Mouse (Mus musculus): ENCODE measurements around the gene Ankrd39. TPM values are rescaled to one million over a fixed set of nuclear protein-coding genes. Genes with fewer than 3 reads are reported as not detected.

The Ankrd39 gene
- polyA plus RNA-seq, 1 experiment from 2014 or later = 19.6 TPM

DNA sequence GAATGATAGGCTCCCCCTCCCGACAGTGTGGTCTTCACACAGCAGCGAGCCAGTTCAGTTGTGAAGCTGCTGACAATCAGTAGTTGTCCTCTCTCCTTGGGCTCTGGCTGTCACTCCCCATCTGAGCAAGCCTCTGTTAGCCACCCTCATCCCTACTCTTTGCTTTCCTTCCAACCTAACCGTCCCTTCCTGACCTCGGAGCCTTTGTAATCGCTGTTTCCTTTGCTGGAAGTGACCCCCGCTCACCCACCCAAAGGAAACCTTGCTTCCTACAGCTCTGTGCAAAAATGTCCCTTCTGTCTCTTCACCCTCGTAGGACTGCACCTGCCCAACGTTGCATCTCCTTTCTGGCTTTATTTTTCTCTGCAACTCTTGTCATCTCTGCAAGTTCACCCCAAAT lies 35.0 kb upstream of the Ankrd39 start:
- no peak for ATAC-seq (ENCODE audit: low FRiP score, low read depth)
- WGBS = 75% methylated on average over 8 of the region's 8 CpGs
- Histone ChIP-seq H3K4me3 (no peak overlapping the region), H3K9ac (replicated peaks) (no peak overlapping the region), H3K4me1 (peaks cover 28% of the 10 kb centered on the region), H3K27ac (replicated peaks) (no peak overlapping the region), H3K36me3 (no peaks in the 10 kb centered on the region), H3K4me2 (replicated peaks) (no peak overlapping the region), H3K27me3 (peaks cover 26% of the 10 kb centered on the region), H3K9me3 (no peaks in the 10 kb centered on the region)

DNA sequence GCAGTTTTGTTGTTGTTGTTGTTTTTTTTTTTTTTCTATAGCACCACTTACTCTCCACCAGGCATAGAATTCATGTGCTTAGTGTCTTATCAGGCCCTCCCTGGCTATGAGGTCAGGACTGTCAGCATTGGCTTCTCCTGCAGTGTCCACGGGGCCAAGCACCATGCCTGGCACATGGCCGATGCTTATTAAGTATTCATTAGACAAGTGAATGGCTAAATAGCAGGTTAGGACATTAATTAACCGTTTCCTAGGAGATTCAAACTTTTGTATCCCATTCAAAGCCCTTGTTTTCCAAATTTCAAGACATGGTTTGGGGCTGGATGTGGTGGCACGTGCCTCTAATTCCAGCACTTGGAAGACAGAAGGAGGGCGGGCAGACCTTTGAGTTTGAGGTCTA lies 34.0 kb upstream of the Ankrd39 start:
- no peak overlapping the region for H3K4me3 ChIP-seq
- 51% methylated on average over 5 of the region's 5 CpGs for WGBS
- no peak for ATAC-seq (ENCODE audit: low FRiP score, low read depth)
- no peaks in the 10 kb centered on the region for H3K36me3 ChIP-seq
- H3K9ac ChIP-seq (replicated peaks) = no peak overlapping the region
- H3K9me3 ChIP-seq = no peaks in the 10 kb centered on the region
- H3K27me3 ChIP-seq = peaks cover 24% of the 10 kb centered on the region
- no peak overlapping the region for H3K4me2 ChIP-seq (replicated peaks)
- H3K4me1 ChIP-seq = peaks cover 31% of the 10 kb centered on the region
- H3K27ac ChIP-seq (replicated peaks) = peak overlapping the region; percentile 88

DNA sequence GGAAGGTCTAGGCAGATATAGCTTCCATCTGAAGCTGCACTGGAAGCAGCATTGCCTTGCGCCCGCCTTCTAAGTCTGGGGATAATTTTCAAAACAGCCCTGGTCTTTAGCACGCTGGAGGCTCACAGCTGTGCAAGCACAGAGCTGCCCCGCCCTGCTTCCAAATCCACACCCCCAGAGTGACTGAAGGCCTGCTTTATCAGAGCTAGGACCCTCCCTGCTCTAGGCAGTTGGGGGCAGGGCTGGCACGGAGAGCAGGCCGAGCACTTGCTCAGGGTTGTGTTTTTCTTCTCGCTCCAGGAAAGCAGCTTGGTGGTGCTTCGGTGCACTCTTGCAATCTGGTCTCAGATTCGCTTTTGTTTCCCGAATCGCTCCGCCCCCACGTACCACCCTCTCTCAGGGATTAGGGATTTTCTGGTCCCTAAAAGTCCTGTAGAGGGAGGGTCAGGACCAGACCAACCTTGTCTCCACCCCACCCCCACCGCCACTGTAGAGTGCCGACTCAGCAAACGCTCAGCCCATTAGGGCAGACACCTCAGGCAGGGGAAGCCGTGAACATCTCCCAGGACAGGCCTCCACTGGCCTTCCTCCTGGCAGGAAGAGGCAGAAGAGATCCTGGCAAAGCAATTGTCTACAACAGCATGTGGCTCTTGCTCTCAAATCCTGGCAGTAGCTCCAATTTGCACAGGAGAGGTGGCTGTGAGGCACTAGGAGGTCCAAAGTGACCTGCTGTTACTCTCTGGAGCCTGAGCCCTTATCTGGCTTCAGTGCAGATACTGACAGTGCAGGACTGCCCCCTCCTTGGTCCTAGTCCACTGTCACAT lies 33.4 kb upstream of the Ankrd39 start:
- WGBS = under 1% methylated on average over 17 of the region's 17 CpGs
- Histone ChIP-seq H3K27ac (replicated peaks) (peak overlapping the region; percentile 88), H3K4me1 (peaks cover 32% of the 10 kb centered on the region), H3K4me2 (replicated peaks) (peak overlapping the region; percentile 41), H3K36me3 (no peaks in the 10 kb centered on the region), H3K9me3 (no peaks in the 10 kb centered on the region), H3K4me3 (peak overlapping the region; percentile 9; the same call in 1 of the 2 replicates), H3K27me3 (peaks cover 24% of the 10 kb centered on the region), H3K9ac (replicated peaks) (peak overlapping the region; percentile 37; the same call in 1 of the 2 replicates)
- ATAC-seq (ENCODE audit: low FRiP score, low read depth) = peak; percentile 90

DNA sequence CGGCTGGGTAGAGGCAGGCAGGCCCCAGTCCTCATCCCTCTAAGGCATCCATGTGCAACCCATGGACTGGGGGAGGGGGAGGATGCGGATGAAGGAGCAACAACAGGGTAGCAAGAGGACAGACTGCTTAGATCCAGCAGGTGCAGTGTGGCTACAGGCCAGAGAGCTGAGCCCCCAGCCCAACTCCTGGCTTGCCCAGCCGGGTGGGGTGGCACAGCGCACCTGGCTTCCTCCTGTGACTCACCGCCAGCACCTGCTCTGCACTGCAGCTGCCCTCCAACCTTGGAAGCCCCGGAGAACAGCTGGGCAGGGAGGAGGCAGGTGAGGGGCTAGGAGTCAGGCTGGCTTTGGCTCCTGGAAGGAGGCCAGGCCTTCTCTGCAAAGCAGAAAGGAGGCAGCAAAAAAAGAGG lies 32.7 kb upstream of the Ankrd39 start:
- Histone ChIP-seq H3K9me3 (no peaks in the 10 kb centered on the region), H3K4me3 (0 out of 2 replicates have a peak overlapping the region, but pooled peaks have one; percentile 9), H3K27me3 (peaks cover 24% of the 10 kb centered on the region), H3K9ac (replicated peaks) (no peak overlapping the region; the same call in 1 of the 2 replicates), H3K27ac (replicated peaks) (peak overlapping the region; percentile 88), H3K36me3 (no peaks in the 10 kb centered on the region), H3K4me2 (replicated peaks) (peak overlapping the region; percentile 41), H3K4me1 (peaks cover 32% of the 10 kb centered on the region)
- 11% methylated on average over 6 of the region's 6 CpGs for WGBS
- ATAC-seq (ENCODE audit: low FRiP score, low read depth) = peak; percentile 64

DNA sequence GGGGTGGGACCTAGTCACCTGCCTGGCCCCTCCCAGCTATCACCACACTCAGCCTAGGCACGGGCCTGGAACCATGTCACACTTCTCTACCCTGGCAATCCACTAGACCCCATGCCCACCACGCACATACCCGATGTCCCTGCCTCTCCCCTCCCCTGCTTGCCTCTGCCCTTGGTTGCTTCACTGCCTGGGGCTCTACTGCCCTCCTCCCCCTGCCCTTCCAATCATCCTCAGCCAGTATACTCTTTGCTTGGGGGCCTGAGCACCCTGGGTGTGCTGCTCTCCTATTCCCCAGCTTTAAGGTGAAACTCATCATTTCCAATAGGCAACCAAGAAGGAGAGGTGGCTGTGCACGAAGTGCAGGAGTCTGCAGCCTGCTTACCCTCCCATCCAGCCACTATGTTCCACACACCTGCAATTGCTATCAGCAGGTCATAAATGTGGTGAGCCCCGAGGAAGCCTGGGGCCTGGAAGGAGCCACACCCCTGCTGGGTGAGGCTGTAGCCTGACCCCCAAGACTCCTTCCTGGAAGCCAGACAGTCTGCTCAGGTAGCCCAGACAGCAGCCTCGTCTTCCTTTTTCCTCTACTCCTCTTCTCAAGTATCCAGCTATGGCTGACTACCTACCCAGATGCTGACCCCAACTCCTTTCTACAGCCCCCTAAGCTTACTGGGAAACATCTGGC lies 29.9 kb upstream of the Ankrd39 start:
- no peak overlapping the region for H3K4me3 ChIP-seq
- H3K27ac ChIP-seq (replicated peaks) = no peak overlapping the region
- H3K36me3 ChIP-seq = no peaks in the 10 kb centered on the region
- H3K4me1 ChIP-seq = peaks cover 40% of the 10 kb centered on the region
- WGBS = 82% methylated on average over 6 of the region's 6 CpGs
- H3K27me3 ChIP-seq = peaks cover 5% of the 10 kb centered on the region
- H3K4me2 ChIP-seq (replicated peaks) = no peak overlapping the region
- H3K9ac ChIP-seq (replicated peaks) = no peak overlapping the region
- ATAC-seq (ENCODE audit: low FRiP score, low read depth) = no peak
- no peaks in the 10 kb centered on the region for H3K9me3 ChIP-seq

DNA sequence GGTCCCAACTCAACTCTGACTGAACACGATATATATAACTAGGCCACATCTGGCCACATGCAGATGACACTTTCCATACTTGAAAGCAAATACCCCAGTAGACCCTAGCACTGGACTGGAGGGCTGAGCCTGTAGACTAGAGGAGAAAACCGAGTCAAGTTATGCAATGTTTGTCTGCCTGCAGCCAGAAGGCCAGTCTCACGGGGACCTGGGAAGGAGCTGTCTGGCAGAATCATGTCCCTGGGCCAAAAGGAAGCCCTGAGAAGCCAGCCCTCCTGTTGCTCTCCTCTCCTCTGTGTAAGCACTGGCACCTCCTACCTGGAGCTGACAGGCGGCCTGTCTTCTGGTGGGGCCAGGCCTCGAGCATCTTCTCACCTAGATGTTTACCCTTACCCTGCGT lies 28.1 kb upstream of the Ankrd39 start:
- H3K9ac ChIP-seq (replicated peaks) = no peak overlapping the region
- H3K4me2 ChIP-seq (replicated peaks) = no peak overlapping the region
- no peaks in the 10 kb centered on the region for H3K36me3 ChIP-seq
- no peak overlapping the region for H3K4me3 ChIP-seq
- 70% methylated on average over 6 of the region's 6 CpGs for WGBS
- no peak overlapping the region for H3K27ac ChIP-seq (replicated peaks)
- peaks cover 24% of the 10 kb centered on the region for H3K4me1 ChIP-seq
- no peaks in the 10 kb centered on the region for H3K9me3 ChIP-seq
- no peaks in the 10 kb centered on the region; the same call in 1 of the 2 replicates for H3K27me3 ChIP-seq
- no peak for ATAC-seq (ENCODE audit: low FRiP score, low read depth)

DNA sequence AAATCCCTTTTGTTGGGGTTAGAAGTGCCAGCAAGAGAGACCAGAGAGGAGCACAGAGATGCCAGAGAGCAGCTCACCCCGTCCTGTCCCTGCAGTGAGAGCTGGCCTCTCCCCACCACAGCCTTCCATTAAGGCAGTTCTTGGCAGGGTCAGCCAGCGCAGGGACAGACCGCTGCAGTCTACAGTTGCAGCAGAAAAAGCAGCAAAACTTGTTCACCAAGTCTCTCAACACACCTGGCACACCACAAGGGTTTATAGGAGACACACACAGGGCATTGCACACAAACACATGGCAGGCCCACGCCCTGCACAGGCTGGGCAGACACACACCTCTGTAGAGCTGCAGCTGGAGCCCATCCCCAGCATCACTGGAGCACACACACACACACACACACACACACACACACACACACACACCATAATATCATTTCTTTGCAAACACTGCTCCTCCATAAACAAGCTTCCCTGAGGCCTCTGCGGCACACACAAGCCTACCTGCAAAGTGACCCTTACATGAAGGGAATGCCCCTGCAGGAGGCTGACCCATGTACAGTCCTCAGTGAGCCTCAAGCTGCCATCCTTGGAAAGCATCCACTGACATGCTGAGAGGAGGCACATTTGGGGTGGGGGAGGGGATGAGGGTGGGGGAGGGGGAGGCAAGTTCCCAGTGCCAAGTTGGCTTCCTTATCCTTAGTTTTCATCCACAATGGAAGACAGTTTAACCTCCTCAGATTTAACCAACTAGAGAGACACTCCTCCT lies 27.1 kb upstream of the Ankrd39 start:
- Histone ChIP-seq H3K9ac (replicated peaks) (no peak overlapping the region), H3K27me3 (peaks cover 1% of the 10 kb centered on the region; the same call in 1 of the 2 replicates), H3K4me2 (replicated peaks) (no peak overlapping the region), H3K4me3 (no peak overlapping the region), H3K4me1 (peaks cover 14% of the 10 kb centered on the region), H3K9me3 (no peaks in the 10 kb centered on the region), H3K36me3 (no peaks in the 10 kb centered on the region), H3K27ac (replicated peaks) (no peak overlapping the region)
- no peak for ATAC-seq (ENCODE audit: low FRiP score, low read depth)
- 74% methylated on average over 5 of the region's 5 CpGs for WGBS

DNA sequence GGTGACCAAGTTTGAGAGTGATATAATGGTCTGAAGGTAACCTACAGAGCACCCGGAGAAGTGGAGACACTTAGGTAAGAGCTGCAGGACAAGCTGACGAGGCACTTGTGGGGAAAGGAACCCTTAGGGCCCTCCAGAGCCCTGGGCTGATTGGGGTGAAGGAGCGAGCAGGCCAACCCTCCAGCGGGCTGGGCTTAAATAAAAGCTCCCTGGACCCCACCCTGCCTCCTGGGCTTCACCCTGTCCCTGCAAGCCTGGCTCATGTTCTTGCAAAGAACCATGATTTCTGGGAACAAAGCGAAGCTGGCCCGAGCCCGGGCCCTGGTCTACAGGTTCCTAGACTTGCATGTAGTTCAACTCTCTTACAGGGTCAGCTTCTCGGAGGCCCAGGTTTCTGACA lies 26.3 kb upstream of the Ankrd39 start:
- 82% methylated on average over 8 of the region's 8 CpGs for WGBS
- peaks cover 6% of the 10 kb centered on the region; the same call in 1 of the 2 replicates for H3K27me3 ChIP-seq
- H3K36me3 ChIP-seq = no peaks in the 10 kb centered on the region
- H3K27ac ChIP-seq (replicated peaks) = no peak overlapping the region
- no peak for ATAC-seq (ENCODE audit: low FRiP score, low read depth)
- peaks cover 12% of the 10 kb centered on the region for H3K4me1 ChIP-seq
- H3K9ac ChIP-seq (replicated peaks) = no peak overlapping the region
- no peak overlapping the region for H3K4me3 ChIP-seq
- H3K4me2 ChIP-seq (replicated peaks) = no peak overlapping the region
- no peaks in the 10 kb centered on the region for H3K9me3 ChIP-seq

DNA sequence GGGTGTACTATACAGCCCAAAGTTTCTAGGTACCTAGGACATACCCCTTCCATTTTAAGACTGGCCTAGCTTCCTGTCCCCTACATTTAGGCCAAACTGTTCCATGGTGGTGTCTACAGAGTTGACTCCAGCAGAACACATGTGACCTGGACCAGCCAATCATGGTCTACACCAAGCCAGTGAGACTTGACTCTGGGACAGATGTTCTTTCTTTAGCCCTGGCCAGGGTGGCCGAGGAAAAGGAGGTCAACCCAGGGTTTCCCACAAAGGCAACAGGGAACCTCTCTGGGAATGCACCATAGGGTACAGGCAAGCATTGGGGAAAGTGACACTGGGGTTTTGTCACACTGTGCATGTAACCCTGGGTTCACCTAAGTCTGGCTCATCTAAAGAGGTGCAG lies 25.5 kb upstream of the Ankrd39 start:
- WGBS = 67% methylated on average over 1 of the region's 1 CpGs
- no peak overlapping the region for H3K9ac ChIP-seq (replicated peaks)
- H3K27ac ChIP-seq (replicated peaks) = no peak overlapping the region
- H3K4me2 ChIP-seq (replicated peaks) = no peak overlapping the region
- H3K27me3 ChIP-seq = peaks cover 6% of the 10 kb centered on the region
- ATAC-seq (ENCODE audit: low FRiP score, low read depth) = no peak
- H3K4me1 ChIP-seq = peaks cover 12% of the 10 kb centered on the region
- no peaks in the 10 kb centered on the region for H3K36me3 ChIP-seq
- H3K9me3 ChIP-seq = no peaks in the 10 kb centered on the region
- no peak overlapping the region for H3K4me3 ChIP-seq

DNA sequence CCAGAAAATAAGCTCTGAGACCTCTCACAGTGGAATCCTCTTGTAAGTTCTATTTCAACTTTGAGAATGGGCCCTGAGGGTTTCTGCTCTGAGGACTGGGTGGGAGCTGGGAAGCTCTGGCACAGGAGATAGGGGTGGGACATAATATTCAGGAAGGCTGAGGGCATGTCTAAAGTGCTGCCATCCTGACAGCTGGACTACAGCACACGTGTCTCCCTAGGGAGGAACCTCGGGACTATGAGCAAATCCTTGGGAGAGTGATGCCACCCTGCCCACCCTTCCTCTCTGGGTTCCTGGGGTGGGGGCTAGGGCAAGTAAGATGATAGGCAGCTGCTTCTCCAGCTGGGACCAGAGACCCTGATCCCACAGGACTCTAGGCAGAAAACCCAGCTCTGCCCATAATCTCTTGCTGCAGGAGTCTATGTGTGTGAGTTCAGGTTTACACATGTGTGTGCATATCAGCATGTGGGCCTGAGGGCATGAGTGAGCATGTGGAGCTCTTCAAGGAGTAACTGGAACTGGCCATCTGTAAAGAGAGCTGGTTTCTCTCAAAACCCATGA lies 25.0 kb upstream of the Ankrd39 start:
- H3K4me3 ChIP-seq = no peak overlapping the region
- H3K27ac ChIP-seq (replicated peaks) = no peak overlapping the region
- WGBS = 82% methylated on average over 2 of the region's 2 CpGs
- H3K4me2 ChIP-seq (replicated peaks) = no peak overlapping the region
- H3K4me1 ChIP-seq = peaks cover 12% of the 10 kb centered on the region
- no peaks in the 10 kb centered on the region for H3K36me3 ChIP-seq
- ATAC-seq (ENCODE audit: low FRiP score, low read depth) = no peak
- peaks cover 6% of the 10 kb centered on the region for H3K27me3 ChIP-seq
- H3K9me3 ChIP-seq = no peaks in the 10 kb centered on the region
- no peak overlapping the region for H3K9ac ChIP-seq (replicated peaks)

DNA sequence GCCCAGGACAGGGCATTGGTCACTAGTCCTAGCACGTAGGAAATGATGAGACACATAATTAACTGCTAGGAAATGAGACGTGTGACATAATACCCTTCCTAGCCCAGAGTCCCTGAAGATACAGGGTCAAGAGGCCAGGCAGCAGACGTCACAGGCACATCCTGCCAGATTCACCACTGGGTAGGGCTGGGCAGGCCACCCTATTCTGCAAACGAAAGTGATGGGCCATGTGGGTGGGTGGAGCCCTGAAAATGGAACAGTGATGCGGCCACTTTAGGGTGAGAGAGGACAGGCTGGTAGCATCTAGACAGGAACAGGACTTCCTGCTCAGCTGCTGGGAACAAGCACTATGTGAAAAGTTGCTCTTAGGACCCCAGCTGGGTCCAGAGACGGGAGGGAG lies 24.4 kb upstream of the Ankrd39 start:
- no peak overlapping the region for H3K4me2 ChIP-seq (replicated peaks)
- H3K36me3 ChIP-seq = no peaks in the 10 kb centered on the region
- H3K27ac ChIP-seq (replicated peaks) = no peak overlapping the region
- peaks cover 14% of the 10 kb centered on the region for H3K4me1 ChIP-seq
- H3K9me3 ChIP-seq = no peaks in the 10 kb centered on the region
- no peak overlapping the region for H3K4me3 ChIP-seq
- no peak overlapping the region for H3K9ac ChIP-seq (replicated peaks)
- no peak for ATAC-seq (ENCODE audit: low FRiP score, low read depth)
- H3K27me3 ChIP-seq = peaks cover 6% of the 10 kb centered on the region
- WGBS = 62% methylated on average over 6 of the region's 6 CpGs
